Mouse (Mus musculus): ENCODE data around the gene Mmp15. TPM values are rescaled to one million over a fixed set of nuclear protein-coding genes. Genes with fewer than 3 reads are reported as not detected.

Mmp15 gene
- polyA plus RNA-seq, 2 experiments = 0.43 to 0.64 TPM

GRCm38 (mm10) chr8:95348811-95349630 lies 3.0 kb upstream of the Mmp15 start:
- Histone ChIP-seq H3K36me3 (replicated peaks; ENCODE audit: control insufficient read depth, insufficient read depth, low read depth) (no peaks in the 10 kb centered on the region), H3K9ac (replicated peaks) (no peak overlapping the region), H3K27me3 (ENCODE audit: control insufficient read depth, insufficient read depth, low read length) (peaks cover 33% of the 10 kb centered on the region), H3K4me1 (replicated peaks; ENCODE audit: control insufficient read depth in 2 of 2, insufficient read depth in 2 of 2, low read length in 1 of 2) (no peaks in the 10 kb centered on the region), H3K9me3 (ENCODE audit: control insufficient read depth, low read length) (no peaks in the 10 kb centered on the region), H3K4me2 (ENCODE audit: low read depth) (no peak overlapping the region), H3K27ac (no peak overlapping the region), H3K4me3 (ENCODE audit: insufficient read depth in 1 of 2, low read depth in 2 of 2, low read length in 2 of 2) (no peak overlapping the region)
- no peak for TF ChIP-seq CTCF (IDR thresholded peaks at IDR 0.05; ENCODE audit: low read depth)
- no peak for TF ChIP-seq EP300 (IDR thresholded peaks at IDR 0.05; ENCODE audit: low read depth)
- no peak for ATAC-seq (ENCODE audit: insufficient read depth)
- 51% methylated on average over 19 of the region's 19 CpGs for whole genome bisulfite sequencing (ENCODE audit: insufficient replicate concordance)
- no peak for DNase-seq (ENCODE audit: low read depth in 3 of 3, low spot score in 3 of 3)

- H3K36me3 ChIP-seq (replicated peaks; ENCODE audit: control insufficient read depth, insufficient read depth, low read depth) = no peaks in the 10 kb centered on the region
- DNase-seq (ENCODE audit: low read depth in 3 of 3, low spot score in 3 of 3) (no peak), ATAC-seq (ENCODE audit: insufficient read depth) (no peak)
- peaks cover 38% of the 10 kb centered on the region for H3K27me3 ChIP-seq (ENCODE audit: control insufficient read depth, insufficient read depth, low read length)
- H3K27ac ChIP-seq = no peak overlapping the region
- no peak overlapping the region for H3K9ac ChIP-seq (replicated peaks)
- no peak for TF ChIP-seq EP300 (IDR thresholded peaks at IDR 0.05; ENCODE audit: low read depth)
- TF ChIP-seq CTCF (IDR thresholded peaks at IDR 0.05; ENCODE audit: low read depth) = no peak
- H3K9me3 ChIP-seq (ENCODE audit: control insufficient read depth, low read length) = no peaks in the 10 kb centered on the region
- H3K4me3 ChIP-seq (ENCODE audit: insufficient read depth in 1 of 2, low read depth in 2 of 2, low read length in 2 of 2) = no peak overlapping the region
- H3K4me1 ChIP-seq (replicated peaks; ENCODE audit: control insufficient read depth in 2 of 2, insufficient read depth in 2 of 2, low read length in 1 of 2) = no peaks in the 10 kb centered on the region
- peak overlapping the region; percentile 58 for H3K4me2 ChIP-seq (ENCODE audit: low read depth)
- 6% methylated on average over 15 of the region's 15 CpGs for WGBS (ENCODE audit: insufficient replicate concordance)
These were observed 607 bp upstream of the Mmp15 start for GRCm38 (mm10) chr8:95351461-95351860.

GRCm38 (mm10) chr8:95352871-95353866 lies 1.1 kb downstream of the Mmp15 start:
- peak; percentile 44 for ATAC-seq (ENCODE audit: insufficient read depth)
- H3K27me3 ChIP-seq (ENCODE audit: control insufficient read depth, insufficient read depth, low read length) = peaks cover 38% of the 10 kb centered on the region
- H3K9me3 ChIP-seq (ENCODE audit: control insufficient read depth, low read length) = no peaks in the 10 kb centered on the region
- TF ChIP-seq CTCF (IDR thresholded peaks at IDR 0.05; ENCODE audit: low read depth) (no peak), EP300 (IDR thresholded peaks at IDR 0.05; ENCODE audit: low read depth) (no peak)
- no peaks in the 10 kb centered on the region for H3K4me1 ChIP-seq (replicated peaks; ENCODE audit: control insufficient read depth in 2 of 2, insufficient read depth in 2 of 2, low read length in 1 of 2)
- no peak overlapping the region for H3K9ac ChIP-seq (replicated peaks)
- H3K36me3 ChIP-seq (replicated peaks; ENCODE audit: control insufficient read depth, insufficient read depth, low read depth) = no peaks in the 10 kb centered on the region
- H3K27ac ChIP-seq = no peak overlapping the region
- DNase-seq (ENCODE audit: low read depth in 3 of 3, low spot score in 3 of 3) = no peak
- peak overlapping the region; percentile 58 for H3K4me2 ChIP-seq (ENCODE audit: low read depth)
- WGBS (ENCODE audit: insufficient replicate concordance) = 6% methylated on average over 62 of the region's 62 CpGs
- peak overlapping the region; percentile 44 to 49 for H3K4me3 ChIP-seq (ENCODE audit: insufficient read depth in 1 of 2, low read depth in 2 of 2, low read length in 2 of 2)

GRCm38 (mm10) chr8:95354606-95355005 lies 2.5 kb downstream of the Mmp15 start:
- Histone ChIP-seq H3K4me1 (replicated peaks; ENCODE audit: control insufficient read depth in 2 of 2, insufficient read depth in 2 of 2, low read length in 1 of 2) (peaks cover 2 to 10% of the 10 kb centered on the region in 2 experiments), H3K9me3 (ENCODE audit: control insufficient read depth, low read length) (no peaks in the 10 kb centered on the region), H3K27me3 (ENCODE audit: control insufficient read depth, insufficient read depth, low read length) (peaks cover 38% of the 10 kb centered on the region), H3K36me3 (replicated peaks; ENCODE audit: control insufficient read depth, insufficient read depth, low read depth) (no peaks in the 10 kb centered on the region), H3K4me3 (ENCODE audit: insufficient read depth in 1 of 2, low read depth in 2 of 2, low read length in 2 of 2) (no peak overlapping the region), H3K27ac (no peak overlapping the region), H3K4me2 (ENCODE audit: low read depth) (no peak overlapping the region), H3K9ac (replicated peaks) (no peak overlapping the region)
- DNase-seq (ENCODE audit: low read depth in 3 of 3, low spot score in 3 of 3) (no peak), ATAC-seq (ENCODE audit: insufficient read depth) (no peak)
- TF ChIP-seq EP300 (IDR thresholded peaks at IDR 0.05; ENCODE audit: low read depth) (no peak), CTCF (IDR thresholded peaks at IDR 0.05; ENCODE audit: low read depth) (no peak)
- 72% methylated on average over 2 of the region's 2 CpGs for WGBS (ENCODE audit: insufficient replicate concordance)
